8 mouse cellular contexts compared by ENCODE assay signal in genomic region chr7:70355691-70356568, GRCm38 (mm10). TPM values are rescaled to one million over a fixed set of nuclear protein-coding genes. Genes with fewer than 3 reads are reported as not detected.
DNase-seq lines count a peak whose midpoint lies in the region; ATAC-seq and TF ChIP-seq lines count a peak whose summit lies in the region.

No protein-coding gene starts in this region.

- peaks cover 46% of the 10 kb centered on the region for H3K36me3 ChIP-seq in limb, embryonic 10.5 days
- H3K36me3 ChIP-seq in neural tube, embryonic 14.5 days (ENCODE audit: control insufficient read depth, insufficient read depth, low read length): peaks cover 5% of the 10 kb centered on the region; the same call in 1 of the 2 replicates

- H3K27ac ChIP-seq in left cerebral cortex, adult 2 months: no peak overlapping the region
- peak overlapping the region; percentile 50; the same call in 1 of the 2 replicates for H3K27ac ChIP-seq in embryonic fibroblast, embryonic 13.5 days (ENCODE audit: insufficient read depth, low read length)
- peak overlapping the region; percentile 100; the same call in 1 of the 2 replicates for H3K27ac ChIP-seq in limb, embryonic 10.5 days
- H3K27ac ChIP-seq in neural tube, embryonic 14.5 days (ENCODE audit: low read depth, low read length): peak overlapping the region; percentile 58; the same call in 1 of the 2 replicates

- DNase-seq in left cerebral cortex, adult 2 months (ENCODE audit: extremely low spot score in 1 of 2, low spot score in 2 of 2): no peak
- no peak for DNase-seq in left cerebral cortex, adult 18-20 months (ENCODE audit: low spot score in 2 of 2)
- peak; percentile 34 for DNase-seq in limb, embryonic 10.5 days (ENCODE audit: low spot score)
- DNase-seq in layer of hippocampus, adult 9-11 months: no peak
- DNase-seq in gastrocnemius, postnatal 4 days (ENCODE audit: low spot score in 2 of 2): no peak
- DNase-seq in thymus, postnatal 4 days: no peak

- TF ChIP-seq CTCF in left cerebral cortex, adult 2 months (IDR thresholded peaks at IDR 0.05): no peak
- no peak for TF ChIP-seq CTCF in embryonic fibroblast, embryonic 13.5 days (IDR thresholded peaks at IDR 0.05; ENCODE audit: borderline replicate concordance, insufficient read depth, low read length)

- H3K9ac ChIP-seq in neural tube, embryonic 14.5 days (replicated peaks; ENCODE audit: low read depth, low read length): peak overlapping the region; percentile 54

- no peaks in the 10 kb centered on the region for H3K9me3 ChIP-seq in limb, embryonic 10.5 days (replicated peaks)
- H3K9me3 ChIP-seq in neural tube, embryonic 14.5 days (ENCODE audit: control insufficient read depth, low read length): no peaks in the 10 kb centered on the region

- peak overlapping the region; percentile 16; the same call in 1 of the 2 replicates for H3K4me3 ChIP-seq in left cerebral cortex, adult 2 months
- peak overlapping the region; percentile 29 for H3K4me3 ChIP-seq in embryonic fibroblast, embryonic 13.5 days (ENCODE audit: insufficient read depth, low read length)
- H3K4me3 ChIP-seq in limb, embryonic 10.5 days: peak overlapping the region; percentile 92
- H3K4me3 ChIP-seq in neural tube, embryonic 14.5 days (ENCODE audit: low read depth, low read length): peak overlapping the region; percentile 86

- TF ChIP-seq POLR2A in embryonic fibroblast, embryonic 13.5 days (IDR thresholded peaks at IDR 0.05; ENCODE audit: low read depth, low read length): no peak

- H3K27me3 ChIP-seq in limb, embryonic 10.5 days (ENCODE audit: low read depth, poor library complexity, severe bottlenecking): no peaks in the 10 kb centered on the region
- no peaks in the 10 kb centered on the region for H3K27me3 ChIP-seq in neural tube, embryonic 14.5 days (ENCODE audit: control insufficient read depth, insufficient read depth, low read length)

- ATAC-seq in neural tube, embryonic 14.5 days (ENCODE audit: low read depth): no peak

- 3% methylated on average over 5 of the region's 5 CpGs for WGBS in limb, embryonic 10.5 days
- WGBS in neural tube, embryonic 14.5 days: 11% methylated on average over 5 of the region's 5 CpGs

- peak overlapping the region; percentile 89 for H3K4me2 ChIP-seq in neural tube, embryonic 14.5 days (ENCODE audit: low read depth, low read length)

- intact Hi-C loops in left cerebral cortex, adult 2 months (cut with DNase I): no loop called here

- H3K4me1 ChIP-seq in embryonic fibroblast, embryonic 13.5 days (ENCODE audit: control insufficient read depth, insufficient read depth, low read length): peaks cover 2% of the 10 kb centered on the region
- peaks cover 62% of the 10 kb centered on the region for H3K4me1 ChIP-seq in limb, embryonic 10.5 days
- peaks cover 5% of the 10 kb centered on the region for H3K4me1 ChIP-seq in neural tube, embryonic 14.5 days (ENCODE audit: control insufficient read depth, insufficient read depth, low read length)

RNA-seq across cellular contexts. Expression of gene Nr2f2, which starts 10.6 kb away (rescaled TPM):
- 10 to 100 TPM; 38.9 to 45.2 TPM for total RNA-seq in left cerebral cortex, adult 2 months (2021)
- 10 to 100 TPM; 35.3 to 42.7 TPM for total RNA-seq in left cerebral cortex, adult 18-20 months (2021)
- 47.0 and 54.4 TPM in 2 replicates for polyA plus RNA-seq in embryonic fibroblast, embryonic 13.5 days (2011; ENCODE audit: insufficient read length, low read depth, missing spikeins)
- 48.0 and 56.8 TPM in 2 replicates for polyA plus RNA-seq in limb, embryonic 10.5 days (2016; fragmentation: Nextera tagmentation; extraction: Ambion mirVana)
- 72.9 and 89.2 TPM in 2 replicates for polyA plus RNA-seq in neural tube, embryonic 14.5 days (2014; fragmentation: Nextera tagmentation; extraction: Ambion mirVana)
- total RNA-seq in gastrocnemius, postnatal 4 days (2021): 10 to 100 TPM; 42.6 to 52.1 TPM

Comparison
In these comparisons a context has a peak if more than half of its experiments do, and no peak if none do; other contexts are left out.
1. H3K4me3 ChIP-seq: peak in every context shown above with its lines; median percentile 92 in limb, embryonic 10.5 days; 86 in neural tube, embryonic 14.5 days; 29 in embryonic fibroblast, embryonic 13.5 days; 16 in left cerebral cortex, adult 2 months.